Mouse (Mus musculus) kidney, postnatal 0 days (tissue): ENCODE data around the gene Vpreb3. TPM values are rescaled to one million over a fixed set of nuclear protein-coding genes. Genes with fewer than 3 reads are reported as not detected.

Experiments used
- ATAC-seq: fragments of 200-750 bp; cut with Nextera tagmentation; replicated peaks from 2 replicates; pipeline ENCODE4 v1.8.0; 2017; ENCODE audit warnings: low read depth, moderate number of reproducible peaks, moderate TSS enrichment, moderate library complexity; ENCODE audit not compliant: low FRiP score
- DNase-seq: peaks from one replicate; pipeline ENCODE4 v3.0.0-alpha.2; 2016; ENCODE audit warnings: low spot score
- H3K27ac ChIP-seq: fragments of 300-500 bp; sonication (generic); 2 replicates; pipeline ENCODE4 v1.5.1; 2014; ENCODE audit warnings: mild to moderate bottlenecking
- H3K27me3 ChIP-seq: fragments of 300-500 bp; sonication (generic); 2 replicates; pipeline ENCODE4 v1.6.1; 2014; ENCODE audit warnings: low read length, mixed read lengths; ENCODE audit not compliant: insufficient read depth
- H3K36me3 ChIP-seq: fragments of 300-500 bp; sonication (generic); 2 replicates; pipeline ENCODE4 v1.6.1; 2014; ENCODE audit warnings: low read length, mixed read lengths; ENCODE audit not compliant: insufficient read depth
- H3K4me1 ChIP-seq: fragments of 300-500 bp; sonication (generic); replicated peaks from 2 replicates; pipeline ENCODE4 v1.6.1; 2014; ENCODE audit warnings: antibody characterized with exemption, low read length, mixed read lengths; ENCODE audit not compliant: insufficient read depth
- H3K4me2 ChIP-seq: fragments of 300-500 bp; sonication (generic); 2 replicates; pipeline ENCODE4 v1.6.1; 2014; ENCODE audit warnings: mild to moderate bottlenecking, low read length, moderate library complexity, mixed read lengths
- H3K4me3 ChIP-seq: fragments of 300-500 bp; sonication (generic); replicated peaks from 2 replicates; pipeline ENCODE4 v1.5.1; 2014; ENCODE audit warnings: low read depth, low read length
- H3K9ac ChIP-seq: fragments of 300-500 bp; sonication (generic); 2 replicates; pipeline ENCODE4 v1.6.1; 2014; ENCODE audit warnings: low read depth, low read length
- H3K9me3 ChIP-seq: fragments of 300-500 bp; sonication (generic); replicated peaks from 2 replicates; pipeline ENCODE4 v1.6.1; 2016; ENCODE audit warnings: low read length, inconsistent platforms, mixed read lengths
- CTCF ChIP-seq: IDR thresholded peaks from 2 replicates; pipeline ENCODE4 v1.5.1; 2016; ENCODE audit warnings: antibody characterized with exemption, low read depth, mild to moderate bottlenecking, moderate library complexity
- WGBS: fragments of 180-500 bp; shearing (Covaris S2); extraction: QIAGEN DNeasy Blood & Tissue Kit; methylation state at CpG from one replicate; pipeline ENCODE4 v1.1.7; 2014; 5-methylcytosine and 5-hydroxymethylcytosine counted together
- polyA plus RNA-seq: library from polyadenylated mRNA; unstranded; fragments of >200 nt; fragmentation: Nextera tagmentation; extraction: Ambion mirVana; gene quantifications from 2 replicates; pipeline ENCODE4 v1.2.1, GENCODE M21; 2015

Gene Vpreb3
- polyA plus RNA-seq, 1 experiment from 2014 or later: 0.97 TPM

- no peak overlapping the region for H3K27ac ChIP-seq
- H3K4me3 ChIP-seq: no peak overlapping the region
- H3K27me3 ChIP-seq: no peaks in the 10 kb centered on the region
- H3K36me3 ChIP-seq: no peaks in the 10 kb centered on the region
- ATAC-seq: no peak; the same call in 1 of the 2 replicates
- no peak for TF ChIP-seq CTCF
- H3K4me2 ChIP-seq: 0 out of 2 replicates have a peak overlapping the region, but pooled peaks have one; percentile 3
- peak overlapping the region; percentile 27; the same call in 1 of the 2 replicates for H3K9ac ChIP-seq
- peaks cover 12% of the 10 kb centered on the region; the same call in 1 of the 2 replicates for H3K4me1 ChIP-seq
- DNase-seq: no peak
- 57% methylated on average over 22 of the region's 22 CpGs for WGBS
- no peaks in the 10 kb centered on the region for H3K9me3 ChIP-seq
These were observed 6.5 kb downstream of the Vpreb3 start for GRCm38 (mm10) chr10:75949053-75950045.

- peak; percentile 61 for DNase-seq
- peak; percentile 79; the same call in 1 of the 2 replicates for ATAC-seq
- Histone ChIP-seq H3K4me3 (peak overlapping the region; percentile 44), H3K4me2 (peak overlapping the region; percentile 85), H3K9me3 (no peaks in the 10 kb centered on the region), H3K27ac (no peak overlapping the region), H3K27me3 (no peaks in the 10 kb centered on the region), H3K9ac (peak overlapping the region; percentile 53; the same call in 1 of the 2 replicates), H3K36me3 (no peaks in the 10 kb centered on the region), H3K4me1 (peaks cover 12% of the 10 kb centered on the region; the same call in 1 of the 2 replicates)
- 3% methylated on average over 23 of the region's 23 CpGs for WGBS
- no peak for TF ChIP-seq CTCF
These were observed 7.9 kb downstream of the Vpreb3 start for GRCm38 (mm10) chr10:75950791-75951210.

GRCm38 (mm10) chr10:75951424-75952050 is 8.7 kb downstream of the Vpreb3 start:
- Histone ChIP-seq H3K27ac (no peak overlapping the region), H3K9ac (peak overlapping the region; percentile 53; the same call in 1 of the 2 replicates), H3K36me3 (no peaks in the 10 kb centered on the region), H3K9me3 (no peaks in the 10 kb centered on the region), H3K27me3 (no peaks in the 10 kb centered on the region), H3K4me3 (peak overlapping the region; percentile 44), H3K4me1 (peaks cover 12% of the 10 kb centered on the region; the same call in 1 of the 2 replicates), H3K4me2 (peak overlapping the region; percentile 85)
- peak; percentile 77 for DNase-seq
- WGBS: 3% methylated on average over 13 of the region's 13 CpGs
- ATAC-seq: no peak
- peak; percentile 81 for TF ChIP-seq CTCF

- DNase-seq (no peak), ATAC-seq (no peak)
- WGBS: 24% methylated on average over 20 of the region's 20 CpGs
- H3K27me3 ChIP-seq: no peaks in the 10 kb centered on the region
- peaks cover 12% of the 10 kb centered on the region; the same call in 1 of the 2 replicates for H3K4me1 ChIP-seq
- no peak for TF ChIP-seq CTCF
- H3K9ac ChIP-seq: no peak within 1 kb of the TSS
- no peaks in the 10 kb centered on the region for H3K36me3 ChIP-seq
- H3K4me2 ChIP-seq: peak within 1 kb of the TSS; percentile 27; the same call in 1 of the 2 replicates
- no peak within 1 kb of the TSS for H3K4me3 ChIP-seq
- H3K9me3 ChIP-seq: no peaks in the 10 kb centered on the region
- no peak within 1 kb of the TSS for H3K27ac ChIP-seq
These were observed 11.5 kb downstream of the Vpreb3 start, which contains the start of gene Gm5134 for GRCm38 (mm10) chr10:75954381-75954811. TSS of gene Gm5134 (plus strand) at chr10:75954514.

DNA sequence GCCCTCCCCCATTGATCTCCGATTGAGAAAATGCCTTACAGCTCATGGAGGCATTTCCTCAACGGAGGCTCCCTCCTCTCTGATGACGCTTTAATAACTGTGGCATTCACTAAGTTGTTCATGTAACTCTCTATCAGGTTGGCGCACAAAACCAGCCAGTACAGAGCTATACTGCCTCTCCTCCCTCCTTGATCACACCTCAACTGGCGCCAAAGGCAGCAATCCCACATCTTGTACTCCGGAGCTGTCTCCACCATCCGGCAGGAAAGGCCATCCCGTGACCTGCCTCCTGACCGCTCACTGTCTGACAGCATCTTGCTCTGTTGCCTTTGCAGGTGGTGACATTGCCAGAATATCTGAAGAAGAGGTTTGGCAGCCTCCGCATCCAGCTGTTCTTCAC is 31.0 kb downstream of the Vpreb3 start:
- Histone ChIP-seq H3K9ac (no peak overlapping the region), H3K27ac (no peak overlapping the region), H3K4me3 (no peak overlapping the region), H3K4me2 (no peak overlapping the region), H3K9me3 (no peaks in the 10 kb centered on the region), H3K4me1 (no peaks in the 10 kb centered on the region), H3K27me3 (no peaks in the 10 kb centered on the region), H3K36me3 (no peaks in the 10 kb centered on the region)
- TF ChIP-seq CTCF: no peak
- DNase-seq (no peak), ATAC-seq (no peak)
- 86% methylated on average over 10 of the region's 10 CpGs for WGBS

DNA sequence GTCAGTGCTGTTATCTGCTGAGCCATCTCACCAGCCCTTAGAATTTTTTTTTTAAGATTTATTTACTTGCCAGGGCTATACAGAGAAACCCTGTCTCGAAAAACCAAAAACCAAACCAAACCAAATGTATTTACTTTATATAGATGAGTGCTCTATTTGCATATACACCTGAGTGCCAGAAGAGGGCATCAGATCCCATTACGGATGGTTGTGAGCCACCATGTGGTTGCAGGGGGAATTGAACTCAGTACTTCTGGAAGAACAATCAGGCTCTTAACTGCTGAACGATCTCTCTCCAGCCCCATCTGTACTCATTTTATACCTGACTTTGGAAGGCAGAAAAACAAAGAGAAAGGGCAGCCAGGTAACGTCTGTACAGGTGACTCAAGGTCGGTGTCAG is 32.4 kb downstream of the Vpreb3 start:
- Histone ChIP-seq H3K27me3 (no peaks in the 10 kb centered on the region), H3K9me3 (no peaks in the 10 kb centered on the region), H3K4me1 (no peaks in the 10 kb centered on the region), H3K4me3 (no peak overlapping the region), H3K9ac (no peak overlapping the region), H3K36me3 (no peaks in the 10 kb centered on the region), H3K4me2 (no peak overlapping the region), H3K27ac (no peak overlapping the region)
- DNase-seq (peak; percentile 45), ATAC-seq (no peak)
- TF ChIP-seq CTCF: peak; percentile 83
- 74% methylated on average over 5 of the region's 5 CpGs for WGBS
